Mouse (Mus musculus): ENCODE results near the gene Senp7.
A peak's percentile ranks its signal among the peaks of the same experiment; 100 is the strongest.

- TF ChIP-seq POLR2A (IDR thresholded peaks at IDR 0.05; ENCODE audit: borderline replicate concordance, extremely low read depth, insufficient read depth, insufficient read length, poor library complexity, severe bottlenecking) (peak; percentile 91), CTCF (IDR thresholded peaks at IDR 0.05; ENCODE audit: borderline replicate concordance, extremely low read depth, insufficient read depth, insufficient read length) (no peak)
Measured at GRCm38 (mm10) chr16:56037138-56038010, 10.8 kb upstream of the Senp7 start, which contains the start of gene Trmt10c.

Measured in brain, embryonic 14.5 days (tissue).